Comparison of ENCODE assay signal across 19 mouse cellular contexts in the genomic region with DNA sequence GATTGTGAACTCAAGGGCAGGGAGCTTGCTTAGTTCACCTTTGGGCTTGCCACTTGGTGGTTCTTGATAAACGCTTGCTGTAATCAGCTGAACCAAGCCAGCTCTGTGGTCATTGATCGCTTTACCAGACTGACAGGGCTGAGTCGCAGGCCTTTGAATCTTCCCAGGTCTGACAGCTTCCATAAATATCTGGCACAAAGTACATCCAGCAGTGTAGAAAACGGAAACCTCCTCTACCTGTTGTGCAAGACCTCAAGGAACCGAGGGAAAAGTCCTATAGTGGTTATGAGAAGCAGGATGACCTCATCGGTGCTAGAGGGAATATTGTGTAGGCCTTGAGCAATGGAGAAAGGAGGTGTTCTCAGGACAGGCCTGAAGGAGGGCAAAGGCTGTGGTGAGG. TPM values are rescaled to one million over a fixed set of nuclear protein-coding genes. Genes with fewer than 3 reads are reported as not detected.
DNase-seq lines count a peak whose midpoint lies in the region; ATAC-seq lines count a peak whose summit lies in the region.
"Had no signal": no experiment of that assay in that cellular context is flagged by ENCODE, and none has a peak within 500 bp of the region (broad histone marks: within the 10 kb centered on the region; RNA-seq: fewer than 3 reads in every experiment).

No protein-coding gene starts in this region.

- 36% methylated on average over 6 of the region's 6 CpGs for WGBS in liver, embryonic 12.5 days (ENCODE audit: insufficient replicate concordance)
- 58% methylated on average over 6 of the region's 6 CpGs for WGBS in stomach, embryonic 16.5 days

- peak; percentile 62; the same call in 1 of the 2 replicates for ATAC-seq in liver, embryonic 12.5 days
- ATAC-seq in stomach, embryonic 16.5 days (ENCODE audit: insufficient read depth, low FRiP score), result peak; percentile 53; the same call in 1 of the 2 replicates
- ATAC-seq: activated CD4-positive, CD25-positive, alpha-beta regulatory T cell, adult 4 months; CD4-positive, CD25-positive, alpha-beta regulatory T cell, adult 4 months had no signal

- DNase-seq in lung, adult 18-20 months, result peak; percentile 11 to 44
- DNase-seq in lung, postnatal 14 days, result no peak
- DNase-seq in gastrocnemius, adult 18-20 months (ENCODE audit: low spot score), result no peak
- no peak for DNase-seq in layer of hippocampus, postnatal 36 days
- DNase-seq in testis, postnatal 10 days (ENCODE audit: low spot score), result no peak
- DNase-seq: cerebellum, postnatal 10 days; kidney, adult 18-20 months; layer of hippocampus, adult 9-11 months; left cerebral cortex, postnatal 4 days; spleen, adult 18-20 months had no signal

- H3K9ac ChIP-seq in liver, embryonic 12.5 days, result no peak overlapping the region
- no peak overlapping the region for H3K9ac ChIP-seq in stomach, embryonic 16.5 days (ENCODE audit: low read length)
- H3K9ac ChIP-seq: hindbrain, embryonic 13.5 days; neural tube, embryonic 13.5 days had no signal

- peaks cover 11% of the 10 kb centered on the region; the same call in 1 of the 2 replicates for H3K27me3 ChIP-seq in liver, embryonic 12.5 days (replicated peaks)
- no peaks in the 10 kb centered on the region for H3K27me3 ChIP-seq in stomach, embryonic 16.5 days (ENCODE audit: control insufficient read depth, insufficient read depth, low read length)
- H3K27me3 ChIP-seq: hindbrain, embryonic 13.5 days; neural tube, embryonic 13.5 days had no signal

- peak overlapping the region; percentile 47 for H3K27ac ChIP-seq in brown adipose tissue, adult 24 weeks (replicated peaks; ENCODE audit: low read depth, low read length)
- H3K27ac ChIP-seq in liver, embryonic 12.5 days, result no peak overlapping the region
- H3K27ac ChIP-seq in stomach, embryonic 16.5 days (ENCODE audit: low read length), result no peak overlapping the region
- H3K27ac ChIP-seq: forebrain, embryonic 10.5 days; hindbrain, embryonic 13.5 days; macrophage; neural tube, embryonic 13.5 days had no signal

- peak overlapping the region; percentile 1; the same call in 1 of the 2 replicates for H3K4me2 ChIP-seq in liver, embryonic 12.5 days
- H3K4me2 ChIP-seq in stomach, embryonic 16.5 days (ENCODE audit: low read depth, low read length), result no peak overlapping the region
- H3K4me2 ChIP-seq: hindbrain, embryonic 13.5 days; neural tube, embryonic 13.5 days had no signal

- H3K9me3 ChIP-seq in liver, embryonic 12.5 days (replicated peaks), result no peaks in the 10 kb centered on the region
- H3K9me3 ChIP-seq in stomach, embryonic 16.5 days (replicated peaks; ENCODE audit: control insufficient read depth, low read length), result no peaks in the 10 kb centered on the region
- H3K9me3 ChIP-seq: forebrain, embryonic 10.5 days; hindbrain, embryonic 13.5 days; neural tube, embryonic 13.5 days had no signal

- H3K4me3 ChIP-seq in brown adipose tissue, adult 24 weeks (ENCODE audit: insufficient read depth, low read depth, low read length), result no peak overlapping the region
- no peak overlapping the region for H3K4me3 ChIP-seq in liver, embryonic 12.5 days
- H3K4me3 ChIP-seq in stomach, embryonic 16.5 days (replicated peaks; ENCODE audit: low read length), result no peak overlapping the region
- H3K4me3 ChIP-seq: forebrain, embryonic 10.5 days; hindbrain, embryonic 13.5 days; neural tube, embryonic 13.5 days had no signal

- H3K4me1 ChIP-seq in brown adipose tissue, adult 24 weeks (ENCODE audit: control insufficient read depth, insufficient read depth, insufficient read length, low read length), result peaks cover 17% of the 10 kb centered on the region
- H3K4me1 ChIP-seq in liver, embryonic 12.5 days, result peaks cover 24% of the 10 kb centered on the region
- H3K4me1 ChIP-seq in stomach, embryonic 16.5 days (ENCODE audit: control insufficient read depth, insufficient read depth, low read length), result no peaks in the 10 kb centered on the region
- H3K4me1 ChIP-seq: forebrain, embryonic 10.5 days had no signal

- H3K36me3 ChIP-seq in liver, embryonic 12.5 days, result no peaks in the 10 kb centered on the region
- no peaks in the 10 kb centered on the region for H3K36me3 ChIP-seq in stomach, embryonic 16.5 days (ENCODE audit: control insufficient read depth, insufficient read depth, low read length)
- H3K36me3 ChIP-seq: forebrain, embryonic 10.5 days; hindbrain, embryonic 13.5 days; neural tube, embryonic 13.5 days had no signal

RNA-seq across cellular contexts. Expression of gene Cnnm2, which starts 23.1 kb away (rescaled TPM):
- 27.5 and 28.7 TPM in 2 replicates for polyA plus RNA-seq in brown adipose tissue, adult 24 weeks (2012; ENCODE audit: insufficient read depth, insufficient read length, missing spikeins)
- polyA plus RNA-seq in liver, embryonic 12.5 days (2016; fragmentation: Nextera tagmentation; extraction: Ambion mirVana), result 1.6 and 2.5 TPM in 2 replicates
- 1.5 TPM in 2 replicates for polyA plus RNA-seq in stomach, embryonic 16.5 days (2015; fragmentation: Nextera tagmentation; extraction: Ambion mirVana)
- 1 to 10 TPM; 3.2 TPM for total RNA-seq in gastrocnemius, adult 18-20 months (2021)
- 10 to 100 TPM; 36.6 to 39.8 TPM for total RNA-seq in layer of hippocampus, postnatal 36 days (2021)

Comparison
In these comparisons a context has a peak if more than half of its experiments do, and no peak if none do; other contexts are left out.
1. DNase-seq: peak in lung, adult 18-20 months (2 of 2); none in lung, postnatal 14 days (single experiment), gastrocnemius, adult 18-20 months (single experiment), layer of hippocampus, postnatal 36 days (0 of 2) and testis, postnatal 10 days (single experiment).